Mouse (Mus musculus): ENCODE measurements around the gene Tle6. TPM values are rescaled to one million over a fixed set of nuclear protein-coding genes. Genes with fewer than 3 reads are reported as not detected.

Gene Tle6
- polyA plus RNA-seq, 1 experiment from 2014 or later, result 8.2 TPM

DNA sequence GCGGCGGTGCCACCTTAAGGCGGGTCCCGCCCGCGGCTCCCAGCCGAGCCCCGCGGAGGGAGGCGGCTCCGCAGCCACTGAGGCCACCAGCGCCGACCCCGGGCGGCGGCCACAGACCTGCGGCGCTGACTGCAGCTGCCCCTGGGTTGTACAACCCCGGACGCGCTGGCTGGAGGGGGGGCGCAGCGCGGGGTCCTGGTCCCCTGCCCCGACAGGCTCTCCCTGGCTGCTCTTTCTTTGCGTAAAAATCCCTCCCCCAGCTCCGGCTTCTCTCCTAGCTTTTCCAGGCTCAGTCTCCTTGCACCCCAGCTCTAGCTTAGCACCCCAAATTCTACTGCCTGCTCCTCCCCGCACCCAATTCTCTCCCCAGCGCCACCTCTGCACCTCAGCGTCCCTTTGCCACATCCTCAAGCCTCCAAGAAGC, 25.7 kb downstream of the Tle6 start:
- Histone ChIP-seq H3K9me3 (no peaks in the 10 kb centered on the region), H3K4me1 (peaks cover 65% of the 10 kb centered on the region), H3K4me3 (peak overlapping the region; percentile 64), H3K27me3 (replicated peaks; ENCODE audit: low read depth, poor library complexity, severe bottlenecking) (peaks cover 85% of the 10 kb centered on the region), H3K36me3 (replicated peaks) (no peaks in the 10 kb centered on the region), H3K27ac (replicated peaks) (peak overlapping the region; percentile 82)
- WGBS, result under 1% methylated on average over 30 of the region's 30 CpGs
- peak; percentile 73 for DNase-seq (ENCODE audit: low spot score)

DNA sequence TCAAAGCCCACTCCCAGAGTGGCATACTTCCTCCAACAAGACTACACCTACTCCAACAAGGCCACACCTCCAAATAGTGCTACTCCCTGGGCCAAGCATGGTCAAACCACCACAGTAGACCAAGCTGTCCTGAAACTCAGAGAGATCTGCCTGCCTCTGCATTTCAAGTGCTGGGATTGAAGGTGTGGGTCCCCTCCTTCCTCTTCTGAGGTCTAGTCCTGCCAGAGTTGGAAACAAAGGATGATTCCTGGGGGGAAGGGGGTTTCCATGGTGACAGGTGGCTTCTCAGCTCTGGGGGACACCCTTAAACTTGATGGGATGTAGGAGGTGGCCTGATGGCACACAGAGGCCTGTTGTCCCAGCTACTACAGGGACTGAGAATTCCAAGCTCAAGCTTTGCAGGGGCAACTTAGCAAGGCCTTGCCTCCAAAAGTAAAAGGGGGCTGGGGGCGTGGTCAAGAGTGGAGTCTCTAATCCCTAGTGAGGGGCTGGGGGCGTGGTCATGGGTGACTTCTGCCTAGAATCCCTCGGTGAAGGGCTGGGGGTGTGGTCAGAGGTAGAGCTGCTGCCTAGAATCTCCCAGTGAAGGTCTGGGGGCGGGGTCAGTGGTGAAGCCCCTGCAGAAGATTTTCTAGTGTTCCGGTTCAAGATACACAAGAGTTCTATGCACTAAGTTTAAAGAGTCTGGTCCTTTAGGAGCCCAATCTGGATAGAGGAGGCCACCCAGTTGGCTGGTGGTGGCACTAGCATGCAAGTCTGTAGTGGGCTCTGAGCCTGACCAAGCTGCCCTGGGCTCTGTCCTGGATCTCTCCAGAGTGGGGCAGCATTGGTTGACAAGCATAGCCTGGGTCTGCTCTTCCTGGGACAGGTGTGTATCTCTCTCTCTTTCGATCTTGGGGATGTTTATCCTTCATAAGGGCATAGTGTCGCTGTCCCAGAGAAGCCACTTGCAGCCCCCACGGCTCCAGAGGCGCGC, 26.5 kb downstream of the Tle6 start, which contains the start of gene Tle2:
Tle2 (plus strand) TSS at position 481 of the 976 bp plus-strand sequence.
- Histone ChIP-seq H3K36me3 (replicated peaks) (no peaks in the 10 kb centered on the region), H3K9me3 (no peaks in the 10 kb centered on the region), H3K27ac (replicated peaks) (peak within 1 kb of the TSS; percentile 82), H3K4me3 (peak within 1 kb of the TSS; percentile 64), H3K4me1 (peaks cover 67% of the 10 kb centered on the region), H3K27me3 (replicated peaks; ENCODE audit: low read depth, poor library complexity, severe bottlenecking) (peaks cover 82% of the 10 kb centered on the region)
- DNase-seq (ENCODE audit: low spot score), result peak; percentile 43
- WGBS, result 18% methylated on average over 10 of the region's 10 CpGs

DNA sequence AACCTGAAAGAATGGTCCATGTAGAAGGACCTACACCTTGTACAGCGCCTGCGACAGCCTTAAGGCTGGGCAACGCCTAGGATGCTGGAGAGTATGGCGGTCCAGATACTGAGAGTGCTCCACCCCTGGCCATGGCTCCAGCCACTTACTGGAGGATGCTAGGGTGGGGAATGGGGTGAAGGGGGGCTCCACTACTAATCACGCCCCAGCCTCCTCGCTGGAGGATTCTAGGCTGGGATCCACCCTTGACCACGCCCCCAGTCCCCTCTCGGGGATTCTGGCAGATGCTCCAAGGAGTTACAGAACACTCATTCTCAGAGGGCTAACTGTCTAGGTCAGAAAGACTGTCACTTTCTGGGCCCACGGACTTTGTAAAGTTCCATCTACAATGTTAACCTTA, 27.9 kb downstream of the Tle6 start:
- WGBS, result 6% methylated on average over 9 of the region's 9 CpGs
- no peaks in the 10 kb centered on the region for H3K9me3 ChIP-seq
- peaks cover 81% of the 10 kb centered on the region for H3K4me1 ChIP-seq
- peak overlapping the region; percentile 54 for H3K4me3 ChIP-seq
- peaks cover 82% of the 10 kb centered on the region for H3K27me3 ChIP-seq (replicated peaks; ENCODE audit: low read depth, poor library complexity, severe bottlenecking)
- no peaks in the 10 kb centered on the region for H3K36me3 ChIP-seq (replicated peaks)
- 0 out of 2 replicates have a peak overlapping the region, but pooled peaks have one; percentile 26 for H3K27ac ChIP-seq (replicated peaks)
- no peak for DNase-seq (ENCODE audit: low spot score)

DNA sequence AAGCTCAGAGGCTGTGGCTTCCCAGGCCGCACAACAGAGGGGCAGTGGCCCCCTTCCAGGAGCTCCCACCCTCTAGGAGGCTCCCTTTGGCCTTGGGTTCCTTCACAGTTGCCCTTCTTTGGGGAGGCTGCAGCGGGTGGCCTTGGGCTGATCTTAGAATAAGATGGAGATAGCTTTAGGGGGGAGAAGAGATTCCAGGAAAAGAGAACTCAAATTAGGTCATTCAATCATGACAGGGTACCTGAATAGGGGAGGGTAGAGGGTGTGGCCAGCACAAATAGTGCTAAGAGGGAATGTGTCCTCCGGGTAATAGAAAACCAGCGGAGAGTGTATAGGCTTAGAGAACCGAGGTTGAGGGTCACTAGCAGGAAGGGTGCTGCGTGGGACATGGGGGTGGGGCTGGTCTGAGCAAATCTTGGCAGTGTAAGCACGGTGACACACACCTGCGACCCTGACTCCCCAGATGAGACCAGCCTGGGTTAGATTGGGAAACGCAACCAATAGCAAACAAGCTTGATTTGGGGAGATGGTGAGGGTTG, 28.7 kb downstream of the Tle6 start:
- Histone ChIP-seq H3K27me3 (replicated peaks; ENCODE audit: low read depth, poor library complexity, severe bottlenecking) (peaks cover 82% of the 10 kb centered on the region), H3K27ac (replicated peaks) (peak overlapping the region; percentile 80), H3K4me1 (peaks cover 89% of the 10 kb centered on the region), H3K4me3 (peak overlapping the region; percentile 54), H3K36me3 (replicated peaks) (0 out of 2 replicates have a peak, but pooled peaks cover 3% of the 10 kb centered on the region), H3K9me3 (no peaks in the 10 kb centered on the region)
- 2% methylated on average over 9 of the region's 9 CpGs for WGBS
- no peak for DNase-seq (ENCODE audit: low spot score)

DNA sequence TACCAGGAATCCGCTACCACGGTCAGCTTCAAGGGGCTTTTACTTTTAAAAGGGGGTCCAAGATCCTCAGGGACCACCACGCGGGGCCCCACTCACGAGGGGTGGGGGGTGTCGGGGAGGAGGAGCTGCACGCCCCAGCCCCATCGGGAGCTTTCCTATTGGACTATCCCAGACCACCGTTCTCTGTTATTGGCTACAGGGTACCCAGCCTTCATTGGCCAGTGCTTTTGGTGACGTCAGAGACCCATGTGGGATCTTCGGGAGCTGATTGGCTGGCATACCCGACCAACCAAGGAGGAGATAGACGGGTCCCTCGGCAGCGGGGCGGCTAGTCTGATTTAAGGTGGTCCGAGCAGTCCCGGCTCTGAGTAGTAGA, 29.4 kb downstream of the Tle6 start:
- under 1% methylated on average over 18 of the region's 18 CpGs for WGBS
- Histone ChIP-seq H3K27me3 (replicated peaks; ENCODE audit: low read depth, poor library complexity, severe bottlenecking) (peaks cover 82% of the 10 kb centered on the region), H3K36me3 (replicated peaks) (peaks cover 11% of the 10 kb centered on the region), H3K4me1 (peaks cover 96% of the 10 kb centered on the region), H3K4me3 (peak overlapping the region; percentile 54), H3K9me3 (no peaks in the 10 kb centered on the region), H3K27ac (replicated peaks) (peak overlapping the region; percentile 80)
- peak; percentile 97 for DNase-seq (ENCODE audit: low spot score)

DNA sequence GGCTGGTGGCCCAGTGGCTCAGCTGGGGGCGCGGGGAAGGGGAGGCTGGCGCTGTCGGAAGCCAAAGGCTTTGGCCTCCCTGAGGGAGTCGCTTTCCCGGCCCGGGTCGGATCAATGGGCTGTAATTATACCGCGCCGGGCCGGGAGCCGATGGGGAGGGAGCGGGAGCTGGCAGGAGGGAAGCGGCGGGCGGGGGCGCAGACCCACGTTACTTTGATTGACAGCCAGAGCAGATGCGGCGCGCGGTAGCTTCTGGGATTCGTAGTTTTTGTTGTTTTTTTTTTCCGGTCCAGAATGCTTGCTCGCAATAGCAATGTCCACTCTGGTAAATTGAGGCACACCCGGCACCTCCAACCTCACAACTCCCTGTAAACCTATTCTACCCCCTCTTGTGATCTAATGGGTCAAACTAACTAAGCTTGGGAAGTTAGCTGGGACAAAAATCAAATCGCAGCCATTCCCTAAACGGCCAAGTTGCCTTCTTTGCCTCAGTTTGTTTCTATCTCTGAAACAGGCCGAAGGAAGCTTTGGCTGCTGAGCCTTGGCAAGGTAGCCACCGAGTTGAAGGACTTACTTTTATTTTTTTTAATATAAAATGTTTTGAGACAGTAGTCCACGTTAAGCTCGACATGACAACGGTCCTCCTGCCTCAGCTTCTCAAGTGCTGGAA, 29.9 kb downstream of the Tle6 start:
- Histone ChIP-seq H3K27ac (replicated peaks) (peak overlapping the region; percentile 82), H3K9me3 (no peaks in the 10 kb centered on the region), H3K4me1 (peaks cover 97% of the 10 kb centered on the region), H3K36me3 (replicated peaks) (peaks cover 16% of the 10 kb centered on the region), H3K27me3 (replicated peaks; ENCODE audit: low read depth, poor library complexity, severe bottlenecking) (peaks cover 82% of the 10 kb centered on the region), H3K4me3 (peak overlapping the region; percentile 54)
- peak; percentile 99 for DNase-seq (ENCODE audit: low spot score)
- WGBS, result under 1% methylated on average over 34 of the region's 34 CpGs

DNA sequence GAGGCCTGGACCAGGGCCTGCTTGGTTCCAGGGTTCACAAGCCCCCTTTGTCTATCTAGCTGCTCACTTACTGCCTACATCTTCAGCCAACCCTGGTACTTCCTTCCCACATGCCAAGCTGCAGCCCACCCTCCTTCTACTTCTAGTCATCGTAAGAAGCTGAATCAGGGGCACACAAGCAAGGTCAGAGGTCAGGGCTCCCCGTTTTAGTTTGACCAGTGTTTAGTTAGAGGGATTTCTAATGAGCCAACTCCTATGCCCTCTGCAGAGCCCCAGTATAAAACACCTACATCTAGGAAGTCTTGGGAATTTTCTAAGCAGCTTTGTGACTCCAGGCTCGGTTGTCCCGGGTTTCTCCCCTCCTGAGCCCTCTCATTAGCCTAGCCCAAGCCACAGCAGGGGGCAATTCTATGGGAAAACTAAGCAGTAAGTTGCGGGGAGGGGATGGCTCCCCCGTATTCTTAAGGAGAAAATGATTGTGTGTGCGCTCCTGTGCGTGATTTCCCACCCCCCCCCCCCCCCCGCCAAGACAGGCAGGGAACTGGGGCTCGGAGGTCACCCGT, 30.6 kb downstream of the Tle6 start:
- no peak for DNase-seq (ENCODE audit: low spot score)
- Histone ChIP-seq H3K27ac (replicated peaks) (peak overlapping the region; percentile 82), H3K4me3 (peak overlapping the region; percentile 54), H3K27me3 (replicated peaks; ENCODE audit: low read depth, poor library complexity, severe bottlenecking) (peaks cover 82% of the 10 kb centered on the region), H3K9me3 (no peaks in the 10 kb centered on the region), H3K36me3 (replicated peaks) (peaks cover 22% of the 10 kb centered on the region), H3K4me1 (peaks cover 97% of the 10 kb centered on the region)
- under 1% methylated on average over 10 of the region's 11 CpGs for WGBS

DNA sequence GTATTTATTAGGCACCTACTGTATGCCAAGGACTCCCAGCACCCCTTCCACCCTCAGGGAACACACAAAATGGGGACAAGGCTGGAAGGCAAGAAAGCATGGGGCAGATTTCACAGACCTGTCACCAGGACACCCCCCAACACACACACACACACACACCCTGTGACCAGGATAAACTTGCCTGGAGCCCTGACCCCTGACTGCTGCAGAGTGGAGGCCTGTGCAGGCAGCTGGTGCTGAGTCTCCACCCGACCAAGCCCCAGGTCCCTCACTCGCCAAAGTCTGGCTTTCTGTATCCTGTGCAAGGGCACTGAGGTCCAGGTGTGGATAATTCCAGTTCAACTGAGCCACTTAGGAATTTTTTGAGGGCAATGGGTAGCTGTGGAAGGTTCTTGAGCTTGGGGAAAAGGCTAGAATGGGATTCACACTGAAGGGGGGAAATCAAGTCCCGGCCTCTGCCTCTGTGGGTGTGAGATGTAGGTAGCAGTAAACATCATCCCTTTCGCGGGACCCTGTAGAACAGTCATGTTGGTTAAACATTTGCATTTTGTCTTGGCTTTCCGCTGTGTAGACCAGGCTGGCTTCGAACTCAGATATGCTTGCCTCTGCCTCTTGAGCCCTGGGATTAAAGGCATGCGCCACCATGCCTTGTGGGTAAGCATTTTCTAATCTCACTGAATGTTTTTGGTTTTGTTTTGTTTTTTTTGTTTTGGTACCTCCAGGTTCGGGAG, 31.2 kb downstream of the Tle6 start:
- peak; percentile 42 for DNase-seq (ENCODE audit: low spot score)
- Histone ChIP-seq H3K4me3 (peak overlapping the region; percentile 54), H3K4me1 (peaks cover 97% of the 10 kb centered on the region), H3K9me3 (no peaks in the 10 kb centered on the region), H3K36me3 (replicated peaks) (peaks cover 29% of the 10 kb centered on the region), H3K27me3 (replicated peaks; ENCODE audit: low read depth, poor library complexity, severe bottlenecking) (peaks cover 82% of the 10 kb centered on the region), H3K27ac (replicated peaks) (peak overlapping the region; percentile 82)
- WGBS, result 33% methylated on average over 9 of the region's 9 CpGs

DNA sequence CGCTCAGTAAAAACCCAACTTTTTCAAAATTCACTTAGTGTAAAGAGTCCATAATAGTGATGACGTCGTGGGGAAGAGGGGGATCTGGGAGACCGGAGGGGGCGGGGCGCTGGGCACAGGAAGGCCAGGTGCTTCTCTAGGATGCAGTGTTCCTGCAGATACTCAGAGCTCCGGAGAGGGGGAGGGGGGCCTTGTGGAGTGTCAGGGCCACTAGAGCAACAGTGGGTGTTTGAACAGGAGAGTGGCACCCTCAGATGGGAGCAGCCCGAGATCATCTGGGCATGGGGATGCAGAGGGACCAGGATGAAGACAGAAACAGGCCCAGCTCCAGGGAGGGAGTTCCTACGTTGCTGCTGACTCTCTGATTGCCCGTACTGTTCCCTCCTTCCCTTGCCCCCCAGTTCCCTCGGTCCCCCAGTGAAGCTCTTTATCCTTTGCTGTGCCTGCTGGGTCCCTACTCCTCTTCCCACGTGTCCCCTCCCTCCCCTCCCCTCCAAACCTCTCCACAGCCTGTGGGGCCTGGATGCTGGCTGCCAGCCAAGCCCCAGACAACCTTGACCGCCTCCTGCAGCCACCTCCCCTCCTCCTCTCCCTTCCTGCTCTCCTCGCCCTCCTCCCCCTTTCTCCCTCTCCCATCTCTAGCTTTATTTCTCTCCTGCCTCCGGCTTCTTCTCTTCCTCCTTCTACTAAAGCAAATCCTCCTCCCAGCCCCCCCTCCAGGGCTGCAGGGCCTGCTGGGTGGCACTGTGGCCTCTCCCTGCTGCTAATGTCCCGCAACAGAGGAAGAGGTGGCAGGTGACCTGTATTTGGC, 32.3 kb downstream of the Tle6 start:
- peaks cover 37% of the 10 kb centered on the region for H3K36me3 ChIP-seq (replicated peaks)
- peaks cover 97% of the 10 kb centered on the region for H3K4me1 ChIP-seq
- DNase-seq (ENCODE audit: low spot score), result peak; percentile 81
- peak overlapping the region; percentile 82 for H3K27ac ChIP-seq (replicated peaks)
- peak overlapping the region; percentile 39 for H3K4me3 ChIP-seq
- H3K9me3 ChIP-seq, result no peaks in the 10 kb centered on the region
- H3K27me3 ChIP-seq (replicated peaks; ENCODE audit: low read depth, poor library complexity, severe bottlenecking), result peaks cover 82% of the 10 kb centered on the region
- 8% methylated on average over 16 of the region's 16 CpGs for WGBS

DNA sequence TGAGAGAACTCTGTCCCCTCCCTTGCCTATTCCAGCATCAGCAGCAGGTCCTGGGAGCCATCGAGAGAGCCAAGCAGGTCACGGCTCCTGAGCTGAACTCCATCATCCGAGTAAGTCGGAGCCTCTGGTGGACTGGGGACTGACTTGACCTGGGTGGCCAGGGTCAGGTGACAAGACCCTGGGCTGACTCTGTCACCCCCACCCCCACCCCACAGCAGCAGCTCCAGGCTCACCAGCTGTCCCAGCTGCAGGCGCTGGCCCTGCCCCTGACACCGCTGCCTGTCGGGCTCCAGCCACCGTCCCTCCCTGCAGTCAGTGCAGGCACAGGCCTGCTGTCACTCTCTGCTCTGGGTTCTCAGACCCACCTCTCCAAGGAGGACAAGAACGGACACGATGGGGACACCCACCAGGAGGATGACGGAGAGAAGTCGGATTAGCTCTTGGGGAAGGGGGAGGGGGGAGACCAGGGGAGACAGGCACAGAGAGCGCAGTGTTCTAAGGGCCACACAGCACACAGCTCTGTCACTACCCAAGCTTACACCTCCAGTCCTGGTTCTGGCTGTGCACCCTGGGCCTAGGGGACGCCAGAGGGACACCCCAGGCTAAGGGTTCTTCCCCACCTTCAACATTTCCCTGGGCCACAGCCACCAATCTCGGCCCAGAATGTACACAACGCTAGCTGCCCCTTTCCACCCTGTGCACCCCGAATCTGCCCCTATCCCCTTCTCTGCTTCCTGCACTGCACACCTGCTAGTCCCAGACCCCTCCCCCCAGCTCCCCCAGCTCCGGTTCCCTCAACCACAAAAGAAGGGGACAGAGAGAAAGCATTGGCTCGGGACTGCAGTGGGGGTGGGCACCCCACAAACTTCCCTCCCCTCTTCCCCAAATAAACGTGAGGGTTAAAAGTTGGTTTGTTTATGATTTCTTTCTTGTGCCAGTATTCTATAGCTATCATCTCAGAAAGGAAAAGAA, 35.3 kb downstream of the Tle6 start:
- Histone ChIP-seq H3K36me3 (replicated peaks) (peaks cover 60% of the 10 kb centered on the region), H3K4me3 (peak overlapping the region; percentile 56; the same call in 1 of the 2 replicates), H3K9me3 (no peaks in the 10 kb centered on the region), H3K4me1 (peaks cover 96% of the 10 kb centered on the region), H3K27ac (replicated peaks) (peak overlapping the region; percentile 82), H3K27me3 (replicated peaks; ENCODE audit: low read depth, poor library complexity, severe bottlenecking) (peaks cover 78% of the 10 kb centered on the region)
- DNase-seq (ENCODE audit: low spot score), result peak; percentile 42
- WGBS, result 21% methylated on average over 20 of the region's 20 CpGs

Measured in embryonic facial prominence, embryonic 10.5 days (tissue).